Mouse (Mus musculus) G1E-ER4 (cell line): ENCODE measurements around the gene Senp7. TPM values are rescaled to one million over a fixed set of nuclear protein-coding genes. Genes with fewer than 3 reads are reported as not detected.

Experiments used
- GATA1 ChIP-seq: IDR thresholded peaks from one replicate; pipeline ENCODE4 v1.8.0; 2012; ENCODE audit warnings: low read length, inconsistent platforms
- polyA plus RNA-seq: library from polyadenylated mRNA; stranded (reverse); fragments of >175 nt; gene quantifications from 2 replicates; pipeline ENCODE4 v1.2.3, GENCODE M21; 2012

Gene Senp7
- polyA plus RNA-seq, 1 experiment = 31.5 TPM

DNA sequence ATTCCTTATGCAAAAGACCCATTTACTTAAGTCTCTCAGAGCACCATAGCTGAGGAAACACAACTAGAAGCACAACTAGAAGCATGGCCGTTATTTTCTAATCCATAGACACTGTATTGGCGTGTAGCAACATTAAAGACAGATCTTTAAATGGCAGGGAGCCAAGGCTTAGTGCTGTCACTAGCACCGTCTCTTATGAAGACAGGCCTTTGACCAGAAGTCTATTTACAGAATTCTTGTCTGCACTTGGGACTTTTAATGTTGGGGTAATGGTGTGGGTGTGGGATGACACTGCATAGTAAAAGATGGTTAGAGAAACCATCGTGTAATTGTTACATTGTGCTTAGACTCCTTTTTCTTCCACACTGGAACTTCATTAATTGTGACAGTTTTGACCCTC lies 138.7 kb downstream of the Senp7 start:
- TF ChIP-seq GATA1 = no peak

DNA sequence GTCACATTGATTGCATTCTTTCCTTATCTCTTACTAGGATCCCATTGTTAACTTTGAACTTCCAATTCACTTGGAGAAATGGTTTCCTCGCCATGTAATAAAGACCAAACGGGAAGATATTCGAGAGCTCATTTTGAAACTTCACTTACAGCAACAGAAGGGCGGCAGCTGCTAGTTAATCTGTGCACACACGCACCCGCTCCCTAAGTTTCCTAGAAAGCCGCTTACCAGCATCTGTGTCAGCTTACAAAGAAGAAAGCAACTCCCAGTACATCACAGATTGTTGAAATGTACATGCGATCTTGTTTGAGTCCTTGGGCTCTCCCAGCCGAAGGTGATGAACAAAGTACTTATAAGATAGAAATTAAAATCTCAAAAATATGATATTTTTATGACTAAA lies 140.1 kb downstream of the Senp7 start:
- no peak for TF ChIP-seq GATA1

- TF ChIP-seq GATA1 = no peak
These were observed 155.9 kb downstream of the Senp7 start, which contains the start of gene Impg2 for GRCm38 (mm10) chr16:56204051-56204450. Gene Impg2, plus strand, starts transcription at chr16:56204313.

DNA sequence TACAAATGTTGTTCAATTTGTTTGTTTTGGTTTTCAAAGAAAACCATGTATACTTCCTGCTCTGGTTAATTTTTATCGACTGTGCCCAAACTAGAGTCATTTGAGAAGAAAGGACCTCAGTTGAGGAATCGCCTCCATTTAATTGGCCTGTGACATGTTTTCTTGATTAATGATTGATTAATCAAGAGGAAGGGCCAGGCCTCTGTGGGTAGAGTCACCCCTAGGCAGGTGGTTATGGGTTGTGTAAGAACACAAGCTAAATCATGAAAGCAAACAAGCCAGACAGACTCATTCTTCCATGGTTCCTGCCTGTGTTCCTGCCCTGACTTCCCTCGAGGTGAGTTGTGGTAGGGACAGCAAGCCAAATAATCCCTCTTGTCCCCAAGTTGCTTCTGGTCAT lies 164.6 kb downstream of the Senp7 start:
- TF ChIP-seq GATA1 = no peak

- TF ChIP-seq GATA1 = no peak
These were observed 179.5 kb downstream of the Senp7 start for GRCm38 (mm10) chr16:56227686-56228085.

DNA sequence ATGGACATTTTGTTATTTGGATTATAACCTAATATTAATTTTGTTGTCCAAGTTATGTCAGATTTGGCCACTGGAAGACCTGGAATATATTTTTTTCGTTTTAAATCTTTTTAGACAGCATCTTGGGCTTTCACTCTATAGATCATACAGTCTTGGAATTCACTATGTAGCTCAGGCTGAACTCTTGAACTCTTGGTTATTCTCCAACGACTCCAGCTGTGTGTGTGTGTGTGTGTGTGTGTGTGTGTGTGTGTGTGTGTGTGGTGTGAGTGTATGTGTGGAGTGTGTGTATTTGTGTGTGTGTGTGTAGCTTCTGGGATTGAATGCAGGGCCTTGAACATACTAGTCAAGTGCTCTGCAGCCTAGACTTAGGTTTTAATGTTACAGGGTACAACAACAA lies 181.3 kb downstream of the Senp7 start:
- TF ChIP-seq GATA1 = no peak

DNA sequence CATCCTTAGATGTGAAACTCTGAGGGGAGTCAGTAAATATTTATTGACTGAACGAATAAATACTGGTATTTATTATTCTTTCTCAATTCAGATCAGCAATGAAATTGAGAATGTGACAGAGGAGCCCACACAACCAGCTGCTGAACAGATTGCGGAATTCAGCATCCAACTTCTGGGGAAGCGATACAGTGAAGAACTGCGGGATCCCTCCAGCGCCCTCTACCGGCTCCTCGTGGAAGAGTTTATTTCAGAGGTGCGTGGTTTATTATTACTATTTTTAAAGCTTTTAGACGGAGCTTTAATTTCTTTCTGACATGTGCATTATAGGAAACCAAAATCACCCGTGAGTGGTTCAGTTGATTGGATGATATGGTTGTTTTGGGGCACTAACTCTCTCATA lies 183.2 kb downstream of the Senp7 start:
- no peak for TF ChIP-seq GATA1

GRCm38 (mm10) chr16:56232736-56233135 lies 184.6 kb downstream of the Senp7 start:
- no peak for TF ChIP-seq GATA1

Other genes with a start within 250 kb of the Senp7 start
- gene Nfkbiz, start 209.4 kb upstream of the Senp7 start, polyA plus RNA-seq = 0.32 and 0.41 TPM in 2 replicates
- 0.30 and 0.36 TPM in 2 replicates for gene Nxpe3, start 153.1 kb upstream of the Senp7 start, polyA plus RNA-seq
- 4.9 and 8.0 TPM in 2 replicates for gene Cep97, start 113.5 kb upstream of the Senp7 start, polyA plus RNA-seq
- gene Rpl24, start 82.1 kb upstream of the Senp7 start, polyA plus RNA-seq = 47.2 and 97.6 TPM in 2 replicates
- gene Zbtb11, start 74.5 kb upstream of the Senp7 start, polyA plus RNA-seq = 3.8 and 5.3 TPM in 2 replicates
- gene Pcnp, start 18.6 kb upstream of the Senp7 start, polyA plus RNA-seq = 47.3 and 79.0 TPM in 2 replicates
- gene Trmt10c, start 10.5 kb upstream of the Senp7 start, polyA plus RNA-seq = 10.1 and 14.2 TPM in 2 replicates
- not detected in 2 replicates for gene Impg2, start 156.0 kb downstream of the Senp7 start, polyA plus RNA-seq